Mouse (Mus musculus): ENCODE data around the gene Cdh13. TPM values are rescaled to one million over a fixed set of nuclear protein-coding genes. Genes with fewer than 3 reads are reported as not detected.

Gene Cdh13
- polyA plus RNA-seq, 1 experiment: not detected

GRCm38 (mm10) chr8:118956109-118956508 is 672.6 kb downstream of the Cdh13 start:
- WGBS: 86% methylated on average over 3 of the region's 3 CpGs
- Histone ChIP-seq H3K4me3 (replicated peaks; ENCODE audit: control insufficient read depth, low read depth, low read length) (no peak overlapping the region), H3K27ac (ENCODE audit: control insufficient read depth, insufficient read depth, low read depth, low read length, poor library complexity) (no peak overlapping the region), H3K4me1 (ENCODE audit: control insufficient read depth, insufficient read depth, low read length) (no peaks in the 10 kb centered on the region)
- no peak for TF ChIP-seq CTCF (IDR thresholded peaks at IDR 0.05; ENCODE audit: control insufficient read depth, insufficient read depth, low read length)
- no peak for TF ChIP-seq POLR2A (IDR thresholded peaks at IDR 0.05; ENCODE audit: borderline replicate concordance, control insufficient read depth, low read depth, low read length)

DNA sequence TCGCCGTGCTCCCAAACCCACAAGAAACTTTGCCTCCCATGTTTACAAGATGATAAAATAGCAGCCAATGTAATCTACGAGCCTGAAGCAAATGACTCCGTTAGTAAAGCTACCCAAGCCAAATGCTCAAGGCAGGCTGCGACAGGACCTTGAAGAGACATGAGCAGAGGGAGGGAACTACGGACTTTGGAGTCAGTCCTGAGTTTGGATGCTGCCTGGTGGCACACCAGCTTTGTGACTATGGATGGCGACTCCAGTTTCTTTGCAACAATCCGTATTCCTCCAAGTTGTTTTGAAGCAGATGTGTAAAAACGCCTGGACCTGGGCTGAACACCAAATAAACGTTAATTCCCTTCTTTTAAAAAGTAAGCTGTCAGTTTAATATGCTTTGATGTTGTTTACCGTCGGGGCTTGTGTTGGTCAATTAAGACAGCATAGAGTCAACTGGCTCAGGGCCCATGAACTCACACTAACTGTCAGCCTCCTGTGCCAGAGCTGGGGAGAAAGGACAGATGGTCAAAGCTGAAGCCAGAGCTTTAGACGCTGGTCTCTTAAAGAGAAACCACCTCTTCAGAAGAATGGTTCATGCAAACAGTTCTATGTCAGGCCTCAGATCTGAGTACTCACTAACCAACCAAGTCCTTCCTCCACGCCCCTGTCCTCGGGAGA is 678.5 kb downstream of the Cdh13 start:
- no peaks in the 10 kb centered on the region for H3K4me1 ChIP-seq (ENCODE audit: control insufficient read depth, insufficient read depth, low read length)
- no peak overlapping the region for H3K27ac ChIP-seq (ENCODE audit: control insufficient read depth, insufficient read depth, low read depth, low read length, poor library complexity)
- H3K4me3 ChIP-seq (replicated peaks; ENCODE audit: control insufficient read depth, low read depth, low read length): no peak overlapping the region
- WGBS: 72% methylated on average over 15 of the region's 15 CpGs
- no peak for TF ChIP-seq CTCF (IDR thresholded peaks at IDR 0.05; ENCODE audit: control insufficient read depth, insufficient read depth, low read length)
- no peak for TF ChIP-seq POLR2A (IDR thresholded peaks at IDR 0.05; ENCODE audit: borderline replicate concordance, control insufficient read depth, low read depth, low read length)

DNA sequence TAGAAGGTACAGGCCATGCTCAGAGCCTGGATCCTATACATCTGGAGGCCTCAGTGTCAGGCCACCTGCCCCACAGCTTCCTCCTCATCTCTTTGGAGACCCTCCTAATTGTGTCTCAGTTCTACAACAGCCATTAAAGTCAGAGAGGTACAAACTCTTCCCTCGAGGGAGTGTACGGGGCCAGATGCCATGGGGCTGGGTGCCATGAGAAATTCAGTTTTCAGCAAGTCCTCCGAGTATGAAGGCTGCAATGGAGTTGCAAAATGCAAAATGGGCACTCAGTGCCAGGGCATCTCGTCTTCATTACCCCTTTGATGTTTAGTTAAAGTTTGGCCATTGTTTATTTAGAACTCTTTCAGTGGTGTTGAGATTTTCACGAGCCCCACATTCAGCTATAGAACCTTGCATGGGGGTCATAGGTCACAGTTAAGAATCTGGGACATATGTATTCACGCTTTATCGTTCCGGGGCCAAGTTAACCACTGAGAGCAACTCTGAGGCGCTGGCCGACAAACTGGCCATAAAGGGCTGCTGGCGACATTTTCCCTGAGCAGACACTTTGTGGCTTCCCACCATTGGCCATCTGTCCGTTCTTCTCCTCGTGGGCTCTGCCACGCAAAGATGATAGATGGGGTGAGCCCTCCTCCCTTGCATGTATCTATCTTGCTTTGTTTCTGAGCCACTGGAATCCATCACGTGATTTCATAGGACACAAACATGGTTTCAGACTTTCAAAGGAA is 681.7 kb downstream of the Cdh13 start:
- no peak for TF ChIP-seq POLR2A (IDR thresholded peaks at IDR 0.05; ENCODE audit: borderline replicate concordance, control insufficient read depth, low read depth, low read length)
- no peak for TF ChIP-seq CTCF (IDR thresholded peaks at IDR 0.05; ENCODE audit: control insufficient read depth, insufficient read depth, low read length)
- no peaks in the 10 kb centered on the region for H3K4me1 ChIP-seq (ENCODE audit: control insufficient read depth, insufficient read depth, low read length)
- 81% methylated on average over 15 of the region's 15 CpGs for WGBS
- H3K27ac ChIP-seq (ENCODE audit: control insufficient read depth, insufficient read depth, low read depth, low read length, poor library complexity): no peak overlapping the region
- no peak overlapping the region for H3K4me3 ChIP-seq (replicated peaks; ENCODE audit: control insufficient read depth, low read depth, low read length)

- H3K4me3 ChIP-seq (replicated peaks; ENCODE audit: control insufficient read depth, low read depth, low read length): no peak overlapping the region
- no peak for TF ChIP-seq POLR2A (IDR thresholded peaks at IDR 0.05; ENCODE audit: borderline replicate concordance, control insufficient read depth, low read depth, low read length)
- 72% methylated on average over 4 of the region's 4 CpGs for WGBS
- no peak overlapping the region for H3K27ac ChIP-seq (ENCODE audit: control insufficient read depth, insufficient read depth, low read depth, low read length, poor library complexity)
- H3K4me1 ChIP-seq (ENCODE audit: control insufficient read depth, insufficient read depth, low read length): no peaks in the 10 kb centered on the region
Measured at GRCm38 (mm10) chr8:118968896-118969295, 685.4 kb downstream of the Cdh13 start.

- no peak for TF ChIP-seq CTCF (IDR thresholded peaks at IDR 0.05; ENCODE audit: control insufficient read depth, insufficient read depth, low read length)
- TF ChIP-seq POLR2A (IDR thresholded peaks at IDR 0.05; ENCODE audit: borderline replicate concordance, control insufficient read depth, low read depth, low read length): no peak
- no peak overlapping the region for H3K4me3 ChIP-seq (replicated peaks; ENCODE audit: control insufficient read depth, low read depth, low read length)
- H3K4me1 ChIP-seq (ENCODE audit: control insufficient read depth, insufficient read depth, low read length): no peaks in the 10 kb centered on the region
- WGBS: 14% methylated on average over 5 of the region's 5 CpGs
- no peak overlapping the region for H3K27ac ChIP-seq (ENCODE audit: control insufficient read depth, insufficient read depth, low read depth, low read length, poor library complexity)
Measured at GRCm38 (mm10) chr8:118979800-118980199, 696.3 kb downstream of the Cdh13 start.

- no peak overlapping the region for H3K4me3 ChIP-seq (replicated peaks; ENCODE audit: control insufficient read depth, low read depth, low read length)
- no peaks in the 10 kb centered on the region for H3K4me1 ChIP-seq (ENCODE audit: control insufficient read depth, insufficient read depth, low read length)
- TF ChIP-seq CTCF (IDR thresholded peaks at IDR 0.05; ENCODE audit: control insufficient read depth, insufficient read depth, low read length): no peak
- TF ChIP-seq POLR2A (IDR thresholded peaks at IDR 0.05; ENCODE audit: borderline replicate concordance, control insufficient read depth, low read depth, low read length): no peak
- no peak overlapping the region for H3K27ac ChIP-seq (ENCODE audit: control insufficient read depth, insufficient read depth, low read depth, low read length, poor library complexity)
- 57% methylated on average over 2 of the region's 2 CpGs for WGBS
Measured at GRCm38 (mm10) chr8:118983724-118984123, 700.2 kb downstream of the Cdh13 start.

- H3K27ac ChIP-seq (ENCODE audit: control insufficient read depth, insufficient read depth, low read depth, low read length, poor library complexity): no peak overlapping the region
- WGBS: 79% methylated on average over 1 of the region's 1 CpGs
- no peak overlapping the region for H3K4me3 ChIP-seq (replicated peaks; ENCODE audit: control insufficient read depth, low read depth, low read length)
- TF ChIP-seq POLR2A (IDR thresholded peaks at IDR 0.05; ENCODE audit: borderline replicate concordance, control insufficient read depth, low read depth, low read length) (no peak), CTCF (IDR thresholded peaks at IDR 0.05; ENCODE audit: control insufficient read depth, insufficient read depth, low read length) (no peak)
- no peaks in the 10 kb centered on the region for H3K4me1 ChIP-seq (ENCODE audit: control insufficient read depth, insufficient read depth, low read length)
Measured at GRCm38 (mm10) chr8:118986796-118987195, 703.3 kb downstream of the Cdh13 start.

DNA sequence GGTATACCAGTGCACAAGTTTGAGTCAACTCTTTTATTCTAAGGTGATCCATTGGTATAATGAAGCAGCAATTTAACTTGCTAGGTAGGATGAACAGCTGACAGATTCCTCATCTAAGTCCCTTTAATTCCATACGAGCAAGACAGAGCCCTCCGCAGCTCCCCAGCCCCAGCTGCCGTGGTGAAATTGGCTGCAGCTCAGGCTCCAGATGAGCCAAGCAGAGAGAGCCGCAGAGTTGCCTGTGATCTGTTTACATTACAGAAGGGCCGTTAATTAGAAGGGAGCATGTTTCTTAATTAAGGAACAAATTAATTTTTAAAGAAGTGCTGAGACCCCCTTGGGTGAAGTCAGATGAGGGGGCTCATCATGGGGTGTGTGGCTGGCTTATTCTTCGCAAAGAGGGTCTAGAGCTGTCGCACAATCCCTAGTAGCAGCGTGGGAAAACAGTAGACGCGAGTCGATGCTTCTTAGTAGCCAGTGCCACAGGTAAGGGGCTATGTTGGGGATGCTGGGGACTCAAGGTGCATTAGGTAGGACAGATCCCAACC is 712.2 kb downstream of the Cdh13 start:
- 87% methylated on average over 11 of the region's 11 CpGs for WGBS
- TF ChIP-seq POLR2A (IDR thresholded peaks at IDR 0.05; ENCODE audit: borderline replicate concordance, control insufficient read depth, low read depth, low read length) (no peak), CTCF (IDR thresholded peaks at IDR 0.05; ENCODE audit: control insufficient read depth, insufficient read depth, low read length) (no peak)
- no peak overlapping the region for H3K4me3 ChIP-seq (replicated peaks; ENCODE audit: control insufficient read depth, low read depth, low read length)
- H3K27ac ChIP-seq (ENCODE audit: control insufficient read depth, insufficient read depth, low read depth, low read length, poor library complexity): no peak overlapping the region
- no peaks in the 10 kb centered on the region for H3K4me1 ChIP-seq (ENCODE audit: control insufficient read depth, insufficient read depth, low read length)

Measured in bone marrow, adult 2 months (tissue).